Mouse (Mus musculus) midbrain, postnatal 0 days (tissue): ENCODE measurements around the gene Slc25a45. TPM values are rescaled to one million over a fixed set of nuclear protein-coding genes. Genes with fewer than 3 reads are reported as not detected.

Source experiments
- ATAC-seq: fragments of 200-750 bp; cut with Nextera tagmentation; 2 replicates; pipeline ENCODE4 v1.8.0; 2017; ENCODE audit warnings: moderate number of reproducible peaks, mild to moderate bottlenecking, moderate TSS enrichment, moderate library complexity; ENCODE audit not compliant: low FRiP score
- DNase-seq: peaks from one replicate; pipeline ENCODE4 v3.0.0-alpha.2; 2015; ENCODE audit warnings: low spot score
- H3K27ac ChIP-seq: fragments of 300-500 bp; sonication (generic); 2 replicates; pipeline ENCODE4 v1.5.1; 2014; ENCODE audit warnings: low read depth, mild to moderate bottlenecking, low read length, mixed read lengths
- H3K27me3 ChIP-seq: fragments of 300-500 bp; sonication (generic); 2 replicates; pipeline ENCODE4 v1.6.1; 2014; ENCODE audit warnings: low read length, control low read depth, mixed read lengths; ENCODE audit not compliant: insufficient read depth
- H3K36me3 ChIP-seq: fragments of 300-500 bp; sonication (generic); 2 replicates; pipeline ENCODE4 v1.6.1; 2014; ENCODE audit warnings: low read length, control low read depth, mixed read lengths; ENCODE audit not compliant: insufficient read depth
- H3K4me1 ChIP-seq: fragments of 300-500 bp; sonication (generic); 2 replicates; pipeline ENCODE4 v1.6.1; 2014; ENCODE audit warnings: mild to moderate bottlenecking, control low read depth, antibody characterized with exemption, low read length, mixed read lengths; ENCODE audit not compliant: insufficient read depth
- H3K4me2 ChIP-seq: fragments of 300-500 bp; sonication (generic); 2 replicates; pipeline ENCODE4 v1.6.1; 2014; ENCODE audit warnings: low read depth, mild to moderate bottlenecking, low read length, mixed read lengths; ENCODE audit not compliant: poor library complexity, severe bottlenecking
- H3K4me3 ChIP-seq: fragments of 300-500 bp; sonication (generic); 2 replicates; pipeline ENCODE4 v1.5.1; 2014; ENCODE audit warnings: low read depth, mild to moderate bottlenecking, low read length, moderate library complexity
- H3K9ac ChIP-seq: fragments of 300-500 bp; sonication (generic); replicated peaks from 2 replicates; pipeline ENCODE4 v1.6.1; 2014; ENCODE audit warnings: mild to moderate bottlenecking, low read length, moderate library complexity, mixed read lengths; ENCODE audit not compliant: poor library complexity, severe bottlenecking
- H3K9me3 ChIP-seq: fragments of 300-500 bp; sonication (generic); 2 replicates; pipeline ENCODE4 v1.6.1; 2016; ENCODE audit warnings: low read length, control low read depth
- CTCF ChIP-seq: IDR thresholded peaks from 2 replicates; pipeline ENCODE4 v1.5.1; 2016; ENCODE audit warnings: antibody characterized with exemption, mild to moderate bottlenecking
- WGBS: fragments of 180-500 bp; shearing (Covaris S2); extraction: QIAGEN DNeasy Blood & Tissue Kit; methylation state at CpG from one replicate; pipeline ENCODE4 v1.1.7; 2014; 5-methylcytosine and 5-hydroxymethylcytosine counted together
- polyA plus RNA-seq: library from polyadenylated mRNA; unstranded; fragments of >200 nt; fragmentation: Nextera tagmentation; extraction: Ambion mirVana; gene quantifications from 2 replicates; pipeline ENCODE4 v1.2.1, GENCODE M21; 2015
- total RNA-seq: library from RNA; depleted of rRNA; stranded (reverse); fragments of >200 nt; gene quantifications from 2 replicates; pipeline ENCODE4 v1.2.3, GENCODE M21; 2014; rRNA removed

The Slc25a45 gene
- 3.7 and 4.8 TPM in 2 replicates for total RNA-seq
- 2.1 and 2.7 TPM in 2 replicates for polyA plus RNA-seq

DNA sequence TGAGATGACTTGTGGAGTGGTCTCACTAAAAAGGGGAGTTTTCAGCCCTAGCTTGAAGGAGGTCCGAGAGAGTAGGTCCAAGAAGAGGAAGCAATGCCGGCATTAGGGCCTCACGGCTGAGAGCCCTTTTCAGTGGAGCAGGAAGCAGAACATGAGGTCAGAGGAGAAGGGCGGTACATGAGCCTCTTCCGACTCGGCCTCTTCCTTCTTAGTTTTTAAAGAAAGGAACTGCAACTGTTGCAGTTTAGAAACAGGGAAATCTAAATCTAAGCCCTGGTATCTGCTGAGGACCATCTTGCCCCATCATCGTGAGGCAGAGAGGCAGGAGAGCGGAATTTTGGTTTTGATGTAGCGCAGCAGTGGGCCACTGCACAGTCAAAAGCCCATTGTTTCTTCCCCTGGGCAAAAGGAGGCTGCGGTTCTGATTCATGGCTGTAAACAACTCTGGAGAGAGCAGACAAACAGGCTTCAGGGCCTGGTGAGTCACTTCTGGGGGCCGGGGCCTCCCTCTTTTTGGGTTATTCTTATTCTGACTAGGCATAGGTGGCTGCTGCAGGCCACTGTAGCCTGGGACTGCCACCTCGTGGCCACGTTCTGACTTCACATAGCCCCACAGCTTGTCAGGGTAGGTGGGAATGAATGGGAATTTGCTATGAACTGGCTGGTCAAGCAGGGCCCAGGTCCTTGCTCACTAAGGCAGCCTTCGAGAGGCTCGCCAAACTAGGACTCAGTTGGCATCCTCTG lies at the start of gene Slc25a45:
Gene Slc25a45 (plus strand): TSS at position 191 of the 744 bp plus-strand sequence.
- H3K4me1 ChIP-seq: peaks cover 10% of the 10 kb centered on the region
- H3K36me3 ChIP-seq: peaks cover 2% of the 10 kb centered on the region; the same call in 1 of the 2 replicates
- no peak for ATAC-seq
- H3K27ac ChIP-seq: peak within 1 kb of the TSS; percentile 32; the same call in 1 of the 2 replicates
- no peak within 1 kb of the TSS for H3K4me3 ChIP-seq
- peak within 1 kb of the TSS; percentile 15; the same call in 1 of the 2 replicates for H3K4me2 ChIP-seq
- H3K27me3 ChIP-seq: no peaks in the 10 kb centered on the region
- no peaks in the 10 kb centered on the region for H3K9me3 ChIP-seq
- DNase-seq: peak; percentile 75
- peak within 1 kb of the TSS; percentile 19; the same call in 1 of the 2 replicates for H3K9ac ChIP-seq
- 47% methylated on average over 15 of the region's 15 CpGs for WGBS
- TF ChIP-seq CTCF: peak; percentile 88

DNA sequence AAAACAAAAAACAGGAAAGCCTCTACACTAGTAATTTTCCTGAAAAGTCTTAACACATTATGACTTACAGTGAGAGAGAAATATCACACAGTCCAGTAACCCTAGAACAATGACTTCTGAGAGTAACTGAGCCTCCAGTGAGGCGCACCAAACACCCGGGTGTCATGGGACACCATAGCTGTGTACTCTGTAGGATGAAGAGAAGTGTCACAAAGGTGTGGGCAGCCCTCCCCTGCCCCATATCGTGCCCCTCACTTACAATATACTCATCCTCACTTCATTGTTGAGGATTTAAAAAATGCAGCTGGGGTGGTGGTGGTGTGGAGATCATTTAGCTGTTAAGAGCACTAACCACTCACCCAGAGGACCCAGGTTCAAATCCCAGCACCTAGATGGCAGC lies 49.5 kb upstream of the Slc25a45 start:
- WGBS: 84% methylated on average over 3 of the region's 3 CpGs
- H3K4me3 ChIP-seq: no peak overlapping the region

DNA sequence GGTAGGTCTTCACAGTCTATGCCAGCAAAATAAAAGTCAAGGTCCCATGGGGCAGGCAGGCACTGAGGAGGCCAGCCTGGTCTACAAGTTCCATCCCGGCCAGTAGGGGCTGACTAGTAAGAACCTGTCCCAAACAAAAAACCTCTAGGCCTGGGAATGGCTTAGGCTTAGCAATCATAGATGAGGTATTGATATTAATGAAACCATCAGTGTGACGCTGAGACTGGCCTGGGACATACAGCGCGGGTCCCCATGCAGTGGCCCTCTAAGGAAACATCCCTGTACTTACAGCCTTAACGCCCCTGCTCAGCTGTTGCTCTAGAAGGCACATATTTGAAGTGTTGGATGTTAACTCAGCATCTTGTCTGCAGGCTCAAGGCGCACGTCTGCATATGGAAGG lies 48.7 kb upstream of the Slc25a45 start:
- H3K9ac ChIP-seq: no peak overlapping the region
- H3K27ac ChIP-seq: no peak overlapping the region
- no peak for DNase-seq
- no peak overlapping the region for H3K4me2 ChIP-seq
- no peaks in the 10 kb centered on the region for H3K4me1 ChIP-seq
- no peaks in the 10 kb centered on the region for H3K27me3 ChIP-seq
- TF ChIP-seq CTCF: no peak
- no peaks in the 10 kb centered on the region for H3K9me3 ChIP-seq
- H3K36me3 ChIP-seq: peaks cover 9% of the 10 kb centered on the region; the same call in 1 of the 2 replicates
- no peak overlapping the region for H3K4me3 ChIP-seq
- 85% methylated on average over 7 of the region's 7 CpGs for WGBS
- no peak for ATAC-seq

More for the DNA sequence above, 49.5 kb upstream of the Slc25a45 start:
- H3K27me3 ChIP-seq: no peaks in the 10 kb centered on the region
- no peaks in the 10 kb centered on the region for H3K9me3 ChIP-seq
- no peak for DNase-seq
- TF ChIP-seq CTCF: no peak
- no peak overlapping the region for H3K27ac ChIP-seq
- H3K9ac ChIP-seq: no peak overlapping the region
- H3K36me3 ChIP-seq: peaks cover 9% of the 10 kb centered on the region; the same call in 1 of the 2 replicates
- no peaks in the 10 kb centered on the region for H3K4me1 ChIP-seq
- no peak overlapping the region for H3K4me2 ChIP-seq
- no peak for ATAC-seq

DNA sequence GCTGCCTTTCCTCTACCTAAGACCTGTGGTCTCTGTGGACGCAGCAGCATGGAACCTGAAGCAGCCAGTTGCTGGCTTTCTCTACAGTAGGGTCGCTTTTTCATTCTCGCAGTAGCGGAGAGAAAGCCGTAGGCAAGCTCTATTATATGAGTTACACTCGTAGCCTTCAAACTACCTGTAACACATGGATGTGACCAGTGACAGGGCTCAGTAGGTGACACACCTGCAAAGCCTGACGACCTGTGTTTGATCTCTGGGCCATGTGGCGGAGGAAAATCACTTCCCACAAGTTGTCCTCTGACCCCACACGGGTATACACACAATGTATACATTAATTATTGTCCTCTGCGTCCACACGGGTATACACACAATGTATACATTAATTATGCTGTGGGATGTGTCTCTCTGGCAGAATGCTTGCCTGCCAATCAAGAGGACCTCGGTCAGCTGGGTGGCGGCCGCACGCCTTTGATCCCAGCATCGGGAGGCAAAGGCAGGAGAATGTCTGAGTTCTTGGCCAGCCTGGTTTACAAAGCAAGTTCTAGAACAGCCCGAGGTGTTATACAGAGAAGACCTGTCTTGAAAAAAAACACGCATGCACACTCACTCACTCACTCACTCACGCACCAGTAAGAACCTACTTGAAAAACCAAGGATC lies 47.5 kb upstream of the Slc25a45 start:
- Histone ChIP-seq H3K27ac (no peak overlapping the region), H3K9ac (no peak overlapping the region), H3K9me3 (no peaks in the 10 kb centered on the region), H3K27me3 (no peaks in the 10 kb centered on the region), H3K36me3 (peaks cover 9% of the 10 kb centered on the region; the same call in 1 of the 2 replicates), H3K4me3 (no peak overlapping the region), H3K4me2 (no peak overlapping the region), H3K4me1 (no peaks in the 10 kb centered on the region)
- 77% methylated on average over 19 of the region's 19 CpGs for WGBS
- TF ChIP-seq CTCF: no peak
- DNase-seq (no peak), ATAC-seq (no peak)

DNA sequence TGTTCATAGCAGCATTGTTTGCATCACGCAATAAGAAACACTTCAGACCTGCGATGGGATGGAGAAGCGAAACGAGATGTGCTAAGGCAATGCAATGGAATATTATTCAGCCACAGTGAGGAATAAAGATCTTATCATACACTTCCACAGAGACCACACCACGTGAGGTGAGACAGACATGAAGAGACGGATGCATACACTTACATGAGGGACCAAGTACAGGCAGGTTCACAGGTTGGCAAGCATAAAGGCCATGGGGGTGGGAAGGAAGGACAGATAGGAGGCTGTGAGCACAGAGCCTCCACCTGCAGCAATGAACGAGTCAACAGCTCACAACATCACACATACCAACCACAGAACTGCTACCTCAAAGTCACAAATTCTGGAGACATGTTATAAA lies 46.8 kb upstream of the Slc25a45 start:
- Histone ChIP-seq H3K27ac (no peak overlapping the region), H3K4me2 (no peak overlapping the region), H3K4me3 (no peak overlapping the region), H3K9ac (no peak overlapping the region), H3K36me3 (peaks cover 9% of the 10 kb centered on the region; the same call in 1 of the 2 replicates), H3K9me3 (no peaks in the 10 kb centered on the region), H3K4me1 (no peaks in the 10 kb centered on the region), H3K27me3 (no peaks in the 10 kb centered on the region)
- no peak for DNase-seq
- TF ChIP-seq CTCF: no peak
- WGBS: 95% methylated on average over 7 of the region's 7 CpGs
- no peak for ATAC-seq
